Mouse (Mus musculus): ENCODE measurements around the gene Ccdc141.

The Ccdc141 gene

GRCm38 (mm10) chr2:77175411-77175810, 5.0 kb upstream of the Ccdc141 start:
- in situ Hi-C loops (cut with MboI; ENCODE audit: low sequenced_read_pairs): no loop called here

GRCm38 (mm10) chr2:77174313-77174712, 3.9 kb upstream of the Ccdc141 start:
- in situ Hi-C loops (cut with MboI; ENCODE audit: low sequenced_read_pairs): no loop called here

GRCm38 (mm10) chr2:77173821-77174220, 3.4 kb upstream of the Ccdc141 start:
- in situ Hi-C loops (cut with MboI; ENCODE audit: low sequenced_read_pairs): no loop called here

- in situ Hi-C loops (cut with MboI; ENCODE audit: low sequenced_read_pairs): no loop called here
Measured at GRCm38 (mm10) chr2:77173366-77173765, 2.9 kb upstream of the Ccdc141 start.

GRCm38 (mm10) chr2:77172241-77172671, 1.8 kb upstream of the Ccdc141 start:
- in situ Hi-C loops (cut with MboI; ENCODE audit: low sequenced_read_pairs): no loop called here

- in situ Hi-C loops (cut with MboI; ENCODE audit: low sequenced_read_pairs): no loop called here
Measured at GRCm38 (mm10) chr2:77171444-77172240, 1.2 kb upstream of the Ccdc141 start.

- in situ Hi-C loops (cut with MboI; ENCODE audit: low sequenced_read_pairs): no loop called here
Measured at GRCm38 (mm10) chr2:77169916-77170632, 362 bp downstream of the Ccdc141 start.

GRCm38 (mm10) chr2:77169218-77169617, 1.2 kb downstream of the Ccdc141 start:
- in situ Hi-C loops (cut with MboI; ENCODE audit: low sequenced_read_pairs): no loop called here

GRCm38 (mm10) chr2:77168781-77169180, 1.7 kb downstream of the Ccdc141 start:
- in situ Hi-C loops (cut with MboI; ENCODE audit: low sequenced_read_pairs): no loop called here

- in situ Hi-C loops (cut with MboI; ENCODE audit: low sequenced_read_pairs): no loop called here
Measured at GRCm38 (mm10) chr2:77168081-77168685, 2.3 kb downstream of the Ccdc141 start.

GRCm38 (mm10) chr2:77166366-77166765, 4.1 kb downstream of the Ccdc141 start:
- in situ Hi-C loops (cut with MboI; ENCODE audit: low sequenced_read_pairs): no loop called here

GRCm38 (mm10) chr2:77164662-77165061, 5.8 kb downstream of the Ccdc141 start:
- in situ Hi-C loops (cut with MboI; ENCODE audit: low sequenced_read_pairs): no loop called here

- in situ Hi-C loops (cut with MboI; ENCODE audit: low sequenced_read_pairs): no loop called here
Measured at GRCm38 (mm10) chr2:77163381-77163780, 7.1 kb downstream of the Ccdc141 start.

- in situ Hi-C loops (cut with MboI; ENCODE audit: low sequenced_read_pairs): no loop called here
Measured at GRCm38 (mm10) chr2:77162135-77162534, 8.3 kb downstream of the Ccdc141 start.

GRCm38 (mm10) chr2:77157546-77157945, 12.9 kb downstream of the Ccdc141 start:
- in situ Hi-C loops (cut with MboI; ENCODE audit: low sequenced_read_pairs): no loop called here

- in situ Hi-C loops (cut with MboI; ENCODE audit: low sequenced_read_pairs): no loop called here
Measured at GRCm38 (mm10) chr2:77154080-77154479, 16.4 kb downstream of the Ccdc141 start.

GRCm38 (mm10) chr2:77151255-77151654, 19.2 kb downstream of the Ccdc141 start:
- in situ Hi-C loops (cut with MboI; ENCODE audit: low sequenced_read_pairs): no loop called here

- in situ Hi-C loops (cut with MboI; ENCODE audit: low sequenced_read_pairs): no loop called here
Measured at GRCm38 (mm10) chr2:77149576-77149975, 20.9 kb downstream of the Ccdc141 start.

- in situ Hi-C loops (cut with MboI; ENCODE audit: low sequenced_read_pairs): no loop called here
Measured at GRCm38 (mm10) chr2:77148215-77148614, 22.2 kb downstream of the Ccdc141 start.

GRCm38 (mm10) chr2:77146968-77147367, 23.5 kb downstream of the Ccdc141 start:
- in situ Hi-C loops (cut with MboI; ENCODE audit: low sequenced_read_pairs): no loop called here

GRCm38 (mm10) chr2:77146291-77146690, 24.1 kb downstream of the Ccdc141 start:
- in situ Hi-C loops (cut with MboI; ENCODE audit: low sequenced_read_pairs): no loop called here

GRCm38 (mm10) chr2:77143536-77143935, 26.9 kb downstream of the Ccdc141 start:
- in situ Hi-C loops (cut with MboI; ENCODE audit: low sequenced_read_pairs): no loop called here
